Mouse (Mus musculus): Measurements from ENCODE around the gene Gcnt7.

The Gcnt7 gene

DNA sequence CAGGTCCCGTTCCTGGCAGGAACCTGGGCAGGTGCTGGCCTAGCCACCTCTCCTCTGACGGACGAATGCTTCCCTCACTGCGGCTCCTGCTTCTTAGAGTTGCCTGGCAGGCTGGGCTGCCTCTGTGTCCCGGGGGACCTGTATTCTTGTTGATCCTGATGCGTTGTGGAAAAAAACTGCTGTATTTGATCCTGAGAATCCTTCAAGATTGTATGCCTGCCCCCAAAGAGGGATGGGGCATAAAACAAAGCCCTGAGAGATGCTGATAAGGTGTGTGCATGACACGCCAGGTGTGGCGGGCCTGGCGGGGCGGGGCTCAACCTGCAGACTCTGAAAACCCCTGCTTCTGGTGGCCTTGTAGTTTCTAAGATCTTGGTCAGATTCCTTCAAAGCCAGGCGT is at the start of gene Gcnt7:
Gcnt7 (minus strand) TSS at position 101 of the 400 bp plus-strand sequence.
- no peak for DNase-seq

DNA sequence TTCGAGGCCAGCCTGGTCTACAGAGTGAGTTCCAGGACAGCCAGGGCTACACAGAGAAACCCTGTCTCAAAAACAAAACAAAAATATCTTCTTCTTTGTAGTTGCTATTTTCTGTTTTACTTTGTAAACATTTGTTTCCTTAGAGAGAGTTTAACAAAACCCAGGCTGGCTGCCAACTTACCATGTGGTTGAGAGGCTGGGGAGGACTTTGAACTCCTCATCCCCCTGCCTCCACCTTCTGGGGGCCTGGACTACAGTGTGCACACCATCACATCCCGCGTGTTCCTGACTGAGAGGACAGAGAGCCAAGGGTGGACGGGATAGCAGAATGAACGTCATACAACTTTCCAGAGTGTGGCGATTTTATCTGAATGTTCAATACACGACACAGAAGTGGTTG is 47.7 kb upstream of the Gcnt7 start:
- no peak for DNase-seq

DNA sequence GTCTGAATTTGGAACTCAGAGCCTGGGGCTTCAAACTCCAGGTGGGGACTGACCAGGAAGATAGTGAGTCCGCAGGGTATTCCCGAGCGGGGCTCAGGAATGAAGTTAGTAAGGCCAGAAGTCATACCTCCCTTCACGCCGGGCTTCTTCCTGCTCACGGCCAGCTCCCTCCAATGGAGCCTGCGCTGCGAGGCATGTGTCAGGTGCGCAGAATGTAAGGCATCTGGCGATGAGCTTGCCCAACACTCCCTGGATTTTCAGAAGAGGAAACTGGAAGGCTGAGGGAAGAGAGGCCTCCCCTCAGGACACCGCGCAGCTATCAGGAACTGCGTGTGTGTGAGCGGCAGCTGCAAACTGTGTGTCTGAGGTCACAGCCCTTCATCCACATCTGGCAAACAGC is 43.8 kb upstream of the Gcnt7 start:
- no peak for DNase-seq

DNA sequence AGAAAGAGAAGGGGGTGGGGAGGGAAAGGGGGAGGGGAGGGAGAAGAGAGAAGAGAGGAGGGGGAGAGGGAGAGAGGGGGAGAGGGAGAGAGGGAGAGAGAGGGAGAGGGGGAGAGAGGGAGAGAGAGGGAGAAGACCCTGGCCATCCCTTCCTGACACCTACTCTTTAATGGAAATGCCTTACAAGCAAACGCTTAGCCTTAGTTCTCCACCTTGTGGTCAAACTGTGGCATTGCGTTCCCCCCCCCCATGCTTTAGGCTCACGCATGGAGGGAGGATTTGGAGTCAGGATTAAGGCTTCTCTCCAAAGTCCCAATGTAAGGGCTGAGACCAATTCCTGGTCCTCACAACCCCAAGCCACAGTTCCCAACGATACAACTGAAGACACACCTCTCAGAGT is 42.9 kb upstream of the Gcnt7 start:
- no peak for DNase-seq

DNA sequence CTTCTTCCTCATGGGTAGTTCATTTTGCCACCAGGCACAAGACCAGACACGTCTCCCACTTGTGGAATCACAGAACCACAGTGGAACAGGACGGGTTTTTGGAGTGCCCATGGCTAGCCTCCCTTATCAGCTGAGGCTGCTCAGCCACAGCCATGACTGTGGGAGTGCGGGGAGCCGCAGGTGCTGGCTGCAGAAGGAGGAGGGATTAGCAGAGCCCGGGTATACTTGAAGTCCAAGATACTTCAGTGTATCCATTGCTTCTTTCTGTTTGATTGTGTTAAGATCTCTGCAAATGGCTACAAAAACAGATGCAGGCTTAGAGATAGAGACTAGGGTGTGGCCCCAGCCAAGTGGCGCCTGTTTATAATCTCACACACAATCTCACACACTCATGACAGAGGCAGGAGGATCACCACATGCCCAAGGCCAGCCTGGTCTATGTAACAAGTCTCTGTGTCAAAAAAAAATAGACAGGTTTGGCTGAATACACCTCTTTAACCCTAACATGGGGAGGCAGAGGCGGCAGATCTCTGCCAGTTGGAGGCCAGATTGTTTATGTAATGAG is 42.4 kb upstream of the Gcnt7 start:
- no peak for DNase-seq

DNA sequence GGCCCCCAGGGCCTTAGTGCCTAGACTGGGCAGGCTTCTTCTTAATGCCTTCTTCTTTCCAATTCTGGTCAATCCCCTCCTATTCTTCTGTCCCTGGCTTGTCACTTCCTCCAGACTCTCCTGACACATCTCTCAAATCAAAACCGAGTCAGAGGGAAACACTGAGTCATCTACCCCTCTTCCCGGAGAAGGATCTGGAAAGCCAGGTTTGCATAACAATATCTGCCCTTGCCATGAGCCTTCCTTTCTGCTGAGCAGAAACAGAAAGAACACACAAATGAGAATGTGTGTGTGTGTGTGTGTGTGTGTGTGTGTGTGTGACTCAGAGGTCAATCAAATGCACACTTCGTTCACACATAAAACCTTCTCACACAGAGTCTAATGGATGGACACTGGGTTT is 40.4 kb upstream of the Gcnt7 start:
- no peak for DNase-seq

DNA sequence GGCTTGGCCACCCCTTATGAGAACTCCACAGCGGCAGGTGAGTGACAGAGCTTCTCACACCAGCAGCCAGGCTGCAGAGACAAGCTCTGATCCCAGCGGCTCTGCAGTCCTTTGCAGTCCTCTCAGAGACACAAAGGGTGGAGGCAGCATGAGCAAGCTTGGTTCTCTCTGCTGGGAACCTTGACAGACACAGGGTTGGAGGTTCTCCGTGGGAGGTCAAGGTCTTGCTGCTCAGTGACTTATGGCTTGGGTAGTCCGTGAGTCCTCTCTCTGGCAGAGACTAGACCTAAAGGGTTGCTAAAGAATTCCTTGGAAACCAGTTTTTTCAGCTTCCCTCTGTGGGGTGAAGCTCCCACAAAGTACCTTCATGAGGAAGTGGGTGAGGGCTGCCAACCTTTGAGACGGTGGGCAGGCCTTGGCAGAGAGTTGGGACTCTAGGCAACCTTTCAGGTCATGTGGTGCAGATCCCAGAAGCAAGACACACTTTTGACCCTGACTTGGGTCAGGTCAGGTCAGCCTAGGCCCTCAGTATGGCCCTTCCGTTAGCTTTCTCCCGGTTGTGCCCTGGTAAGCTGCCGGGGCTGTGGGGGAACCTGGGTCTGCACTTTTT is 38.4 kb upstream of the Gcnt7 start:
- DNase-seq, result no peak

DNA sequence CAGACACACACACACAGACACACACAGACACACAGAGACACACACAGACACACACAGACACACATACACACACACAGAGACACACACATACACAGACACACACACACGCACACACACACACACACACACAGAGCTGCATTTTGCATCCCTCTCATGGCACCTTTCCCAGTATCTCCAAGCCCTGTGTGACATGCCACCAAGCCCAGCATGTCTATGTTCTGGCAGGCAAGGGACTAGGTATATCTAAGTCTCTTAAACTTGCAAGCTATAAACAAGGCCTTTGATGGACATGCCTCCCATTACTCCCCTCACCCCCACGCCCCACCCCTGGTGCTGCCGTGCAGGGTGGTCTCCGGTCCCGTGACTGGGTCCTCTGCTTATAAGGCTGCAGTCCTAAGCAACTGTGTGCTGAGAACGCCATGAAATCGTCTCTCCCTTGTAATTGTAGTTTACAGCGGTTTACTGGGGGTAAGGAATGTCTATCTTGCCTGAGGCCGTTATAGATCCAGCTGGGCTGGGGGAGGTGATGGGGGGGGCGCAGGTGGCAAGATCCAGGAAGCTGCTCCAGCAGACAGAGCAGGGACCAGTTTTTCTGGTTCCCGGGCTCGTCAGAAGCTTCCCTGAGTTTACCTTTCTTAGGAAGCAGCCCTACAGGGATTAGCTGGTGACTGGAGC is 26.4 kb upstream of the Gcnt7 start:
- DNase-seq, result no peak

DNA sequence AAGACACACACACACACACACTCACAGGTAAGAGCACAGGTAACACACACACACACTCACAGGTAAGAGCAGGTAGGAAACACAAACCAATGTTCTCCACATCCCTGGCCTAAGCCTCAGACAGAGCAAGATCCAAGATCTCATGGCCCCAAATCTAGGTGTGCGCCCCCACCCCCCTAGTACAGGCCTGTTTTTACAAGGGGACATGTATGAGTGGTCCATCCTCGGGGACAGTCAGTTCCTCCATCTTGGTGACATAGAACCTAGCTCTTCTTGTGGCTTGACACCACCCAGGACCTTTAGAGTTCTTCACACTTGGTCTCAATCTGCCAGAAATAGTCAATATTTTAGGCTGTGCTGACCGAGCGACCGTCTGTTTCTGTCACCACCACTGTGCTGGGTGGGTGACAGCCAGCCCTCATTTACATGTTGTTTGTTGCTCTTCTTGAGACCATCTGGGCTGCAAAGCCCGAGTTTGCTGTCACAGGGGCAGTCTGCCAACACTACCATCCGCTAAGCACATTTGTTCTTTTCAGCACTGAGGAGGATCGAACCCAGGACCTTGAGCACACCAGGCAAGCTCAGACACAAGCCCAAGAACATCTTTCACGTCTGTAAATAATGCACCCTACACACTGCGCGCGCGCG is 25.5 kb upstream of the Gcnt7 start:
- DNase-seq, result no peak

DNA sequence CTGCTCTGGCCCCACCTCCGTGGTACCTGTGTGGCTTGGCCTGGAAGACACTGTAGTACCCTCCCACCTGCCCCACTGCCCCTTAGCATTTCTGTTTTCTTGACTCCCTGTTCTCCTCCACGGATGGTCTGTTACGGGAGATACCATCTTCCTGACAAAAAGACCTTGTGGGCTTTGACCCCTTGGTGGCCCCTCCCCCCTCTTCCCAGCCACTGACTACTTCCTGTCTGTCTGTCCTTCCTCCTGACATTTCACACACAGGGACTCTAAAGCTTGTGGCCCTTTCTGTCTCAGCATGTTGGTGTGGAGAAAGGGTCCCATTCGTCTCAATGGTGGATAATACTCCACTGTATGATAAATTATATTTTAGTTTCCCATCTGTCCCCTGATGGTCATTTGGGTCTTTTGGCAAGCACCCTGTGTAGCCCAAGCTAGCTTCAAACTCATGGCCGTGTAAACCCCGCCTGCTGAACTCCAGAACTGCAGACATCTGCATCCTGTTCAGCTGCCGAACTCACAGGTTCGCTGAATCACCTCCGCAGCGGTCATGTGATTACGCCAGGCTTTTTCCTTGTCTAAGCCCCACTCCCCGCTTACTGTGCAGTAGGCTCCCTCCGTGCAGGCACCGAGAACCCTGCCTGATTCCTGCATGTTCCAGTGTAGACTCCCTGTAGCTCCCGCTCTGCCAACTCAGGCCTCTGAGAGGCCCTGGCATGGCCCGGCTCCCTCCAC is 23.4 kb upstream of the Gcnt7 start:
- DNase-seq, result peak; percentile 30 to 45

DNA sequence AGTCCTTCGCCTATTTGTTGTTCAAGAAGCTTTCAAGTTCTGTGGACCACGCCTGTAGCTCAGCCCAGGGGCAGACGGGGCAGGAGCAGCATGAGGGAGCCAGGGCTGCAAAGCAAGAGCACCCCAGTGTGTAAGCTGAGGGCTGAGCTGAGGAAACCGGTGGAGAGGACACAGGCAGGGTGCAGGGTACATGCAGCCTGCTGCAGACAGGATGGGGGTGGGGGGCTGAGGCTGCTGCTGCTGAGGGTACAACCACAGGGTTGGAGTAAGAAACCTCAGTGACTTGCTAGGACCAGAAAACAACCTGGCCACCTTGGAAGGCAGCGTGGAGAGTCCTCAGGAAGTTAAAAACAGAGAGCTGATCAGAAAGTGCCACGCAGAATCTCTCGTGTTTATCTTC is 21.9 kb upstream of the Gcnt7 start:
- DNase-seq, result peak in 1 of 2 experiments; percentile 22

DNA sequence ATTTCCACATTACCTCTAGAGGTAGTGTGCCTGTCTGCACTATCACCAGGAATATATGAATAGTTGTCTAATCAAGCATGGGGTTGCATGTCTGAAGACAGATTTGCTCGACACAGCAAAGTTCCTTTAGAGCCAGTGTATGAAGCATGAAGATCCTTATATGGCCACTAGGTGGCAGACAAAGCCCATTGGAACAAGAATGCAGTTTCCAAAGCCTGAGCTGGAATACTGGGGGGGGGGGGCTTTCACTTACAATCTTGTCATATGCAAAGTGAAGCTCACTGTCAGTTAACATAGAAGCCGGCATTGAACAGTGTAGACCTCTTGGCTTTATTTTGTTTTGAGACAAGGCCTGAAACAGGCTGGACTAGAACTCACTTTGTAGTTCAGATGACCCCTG is 19.5 kb upstream of the Gcnt7 start:
- DNase-seq, result no peak

DNA sequence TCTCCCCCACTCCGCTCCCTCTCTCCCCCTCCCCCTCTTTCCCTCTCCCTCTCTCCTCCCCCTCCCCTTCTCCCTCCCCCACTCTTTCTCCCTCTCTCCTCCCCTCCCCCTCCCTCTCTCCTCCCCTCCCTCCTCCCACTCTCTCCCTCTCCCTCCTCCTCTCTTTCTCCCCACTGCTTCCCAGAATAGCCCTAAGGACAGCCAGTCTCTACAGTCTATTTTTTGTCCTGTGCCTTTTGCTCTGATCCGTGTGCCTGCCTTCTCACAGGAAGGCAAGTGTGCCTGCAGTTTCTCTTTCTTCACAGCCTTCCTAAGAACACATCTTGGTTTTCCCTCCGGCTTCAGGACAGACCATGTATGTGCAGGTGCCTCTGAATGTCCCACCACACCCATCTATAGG is 19.0 kb upstream of the Gcnt7 start:
- no peak for DNase-seq

DNA sequence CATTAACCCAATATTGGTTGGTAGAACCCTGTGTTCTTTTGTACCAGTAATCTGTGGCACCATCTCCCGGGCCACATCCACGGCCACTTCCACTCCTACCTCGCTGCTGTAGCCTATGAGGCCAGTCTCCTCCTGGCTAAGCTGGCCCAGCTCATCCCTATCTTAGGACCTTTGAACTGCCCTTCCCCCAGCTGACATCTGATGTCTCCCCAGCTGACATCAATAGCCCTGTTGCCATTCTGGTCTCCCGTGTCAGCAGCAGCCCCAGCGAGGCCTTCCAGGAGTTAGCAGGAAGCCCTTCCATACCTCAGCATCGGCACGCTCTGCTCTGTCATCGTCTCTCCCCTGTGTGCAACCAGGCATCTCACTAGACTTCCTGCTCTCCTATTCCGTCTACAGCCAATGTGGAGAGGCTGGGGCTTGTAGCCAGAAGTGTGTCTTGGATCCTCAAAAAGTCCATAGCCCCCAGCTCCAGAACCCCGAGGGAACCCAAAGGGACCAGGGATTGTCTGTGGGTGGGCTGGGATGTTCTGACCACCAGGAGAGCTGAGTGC is 18.4 kb upstream of the Gcnt7 start:
- DNase-seq, result no peak

DNA sequence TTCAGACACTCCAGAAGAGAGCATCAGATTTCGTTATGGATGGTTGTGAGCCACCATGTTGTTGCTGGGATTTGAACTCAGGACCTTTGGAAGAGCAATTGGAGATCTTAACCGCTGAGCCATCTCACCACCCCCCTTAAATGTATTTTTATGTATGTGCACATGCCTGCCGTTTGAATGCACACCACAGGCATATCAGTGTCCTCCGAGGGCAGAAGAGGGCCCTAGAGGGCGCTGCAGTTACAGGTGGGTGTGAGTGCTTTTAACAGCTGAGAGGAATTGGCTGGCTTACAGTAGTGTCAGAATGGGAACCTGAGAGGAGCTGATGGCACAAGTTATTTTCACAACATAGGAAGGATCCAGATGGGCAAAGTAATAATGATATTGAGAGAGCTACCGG is 16.6 kb upstream of the Gcnt7 start:
- peak in 1 of 2 experiments; percentile 29 for DNase-seq

DNA sequence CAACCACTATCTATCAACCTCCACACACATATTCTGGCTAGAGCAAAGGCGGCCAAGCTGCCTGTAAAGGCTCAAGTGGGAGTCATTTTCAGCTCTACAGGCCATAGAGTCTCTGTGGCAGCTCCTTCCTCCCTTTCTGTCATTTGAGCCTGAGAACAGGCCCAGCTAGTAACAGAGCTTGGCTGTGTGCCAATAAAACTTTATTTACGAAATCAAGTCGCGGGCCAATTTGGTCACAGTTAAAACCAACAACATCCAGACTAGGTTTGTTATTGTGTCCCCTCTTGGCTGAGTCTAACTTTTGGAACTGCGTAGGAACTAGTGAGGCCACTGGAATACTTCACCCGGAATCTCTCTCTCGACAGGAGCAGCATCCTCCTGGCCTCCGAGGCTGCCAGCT is 15.2 kb upstream of the Gcnt7 start:
- no peak for DNase-seq

DNA sequence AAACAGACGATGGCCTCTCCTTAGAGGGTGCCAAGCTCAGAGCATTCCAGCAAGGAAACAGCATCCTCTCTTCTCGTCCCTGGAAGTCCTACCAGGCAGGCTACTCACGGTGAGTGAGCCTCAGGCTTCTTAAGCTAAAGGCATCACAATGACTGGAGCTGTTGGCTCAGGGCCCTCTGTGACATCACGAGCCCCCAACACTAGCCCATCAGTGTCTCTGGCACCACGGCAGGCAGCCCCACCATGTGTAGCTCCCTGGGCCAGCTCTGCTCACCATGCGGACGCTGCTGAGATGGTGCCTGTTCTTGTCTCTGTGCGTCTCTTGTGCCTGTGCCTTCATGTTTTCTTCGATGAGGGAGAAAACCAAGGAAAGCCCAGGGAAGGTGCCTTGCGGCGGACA is 13.9 kb upstream of the Gcnt7 start, which contains the start of gene Fam209:
Fam209 (plus strand) TSS at position 203 of the 400 bp plus-strand sequence.
- DNase-seq, result no peak

DNA sequence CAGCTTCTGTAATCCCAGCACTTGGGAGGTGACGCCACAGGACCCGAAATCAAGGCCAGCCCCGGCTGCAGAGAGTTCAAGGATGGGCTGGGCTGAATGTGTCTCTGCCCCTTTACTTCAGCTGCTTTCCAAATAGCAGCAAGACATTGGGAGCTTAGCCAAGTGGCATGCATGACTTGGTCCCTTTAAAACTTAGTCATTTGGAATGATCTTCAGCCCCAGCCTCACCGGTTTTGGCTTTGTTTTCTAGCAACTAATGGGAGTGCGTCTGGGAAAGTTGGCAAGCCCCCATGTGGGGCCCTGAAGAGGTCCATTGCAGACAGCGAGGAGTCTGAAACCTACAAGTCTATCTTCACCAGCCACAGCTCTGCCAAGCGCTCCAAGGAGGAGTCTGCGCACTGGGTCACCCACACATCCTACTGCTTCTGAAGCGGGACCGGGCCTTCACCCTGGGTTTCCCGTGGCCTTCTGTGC is 10.0 kb upstream of the Gcnt7 start:
- DNase-seq, result no peak

DNA sequence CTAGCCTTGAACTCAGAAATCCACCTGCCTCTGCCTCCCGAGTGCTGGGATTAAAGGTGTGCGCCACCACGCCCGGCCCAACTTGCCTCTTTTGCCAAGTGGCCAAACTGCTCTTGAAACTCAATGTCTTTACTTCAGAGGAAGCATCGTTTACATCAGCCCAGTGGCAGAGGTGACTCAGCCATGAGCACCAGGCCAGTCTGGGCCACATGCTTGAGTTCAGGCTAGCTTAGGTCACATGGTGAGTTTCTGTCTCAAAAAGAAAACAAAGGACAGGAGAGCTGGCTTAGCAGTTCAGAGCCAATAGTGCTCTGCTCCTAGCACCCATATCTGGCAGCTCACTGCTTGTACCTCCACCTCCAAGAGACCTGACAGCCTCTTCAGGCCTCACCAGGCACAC is 8.8 kb upstream of the Gcnt7 start:
- no peak for DNase-seq

DNA sequence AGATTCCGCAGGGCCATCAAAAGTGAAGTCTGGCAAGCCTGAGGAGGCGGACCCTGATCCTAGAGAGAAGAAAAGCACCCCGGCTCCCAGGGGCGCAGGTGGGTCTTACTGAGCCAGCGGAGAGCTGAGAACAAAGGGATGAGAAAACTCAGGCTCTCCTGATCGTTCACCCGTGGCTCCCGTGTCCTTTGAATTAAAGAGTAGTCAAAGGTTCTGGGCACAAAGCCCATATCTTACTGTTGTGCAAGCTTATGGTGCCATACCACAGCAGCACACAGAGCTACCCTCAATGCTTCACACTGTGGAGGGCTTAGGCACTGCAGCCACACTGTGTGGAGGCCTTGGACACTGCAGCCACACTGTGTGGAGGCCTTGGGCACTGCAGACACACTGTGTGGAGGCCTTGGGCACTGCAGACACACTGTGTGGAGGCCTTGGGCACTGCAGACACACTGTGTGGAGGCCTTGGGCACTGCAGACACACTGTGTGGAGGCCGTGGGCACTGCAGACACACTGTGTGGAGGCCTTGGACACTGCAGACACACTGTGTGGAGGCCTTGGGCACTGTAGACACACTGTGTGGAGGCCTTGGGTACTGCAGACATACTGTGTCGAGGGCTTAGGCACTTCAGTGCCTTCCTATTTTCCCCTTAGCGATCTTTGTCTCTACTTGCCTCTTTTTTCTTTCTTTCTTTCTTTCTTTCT is 8.2 kb upstream of the Gcnt7 start:
- DNase-seq, result no peak

DNA sequence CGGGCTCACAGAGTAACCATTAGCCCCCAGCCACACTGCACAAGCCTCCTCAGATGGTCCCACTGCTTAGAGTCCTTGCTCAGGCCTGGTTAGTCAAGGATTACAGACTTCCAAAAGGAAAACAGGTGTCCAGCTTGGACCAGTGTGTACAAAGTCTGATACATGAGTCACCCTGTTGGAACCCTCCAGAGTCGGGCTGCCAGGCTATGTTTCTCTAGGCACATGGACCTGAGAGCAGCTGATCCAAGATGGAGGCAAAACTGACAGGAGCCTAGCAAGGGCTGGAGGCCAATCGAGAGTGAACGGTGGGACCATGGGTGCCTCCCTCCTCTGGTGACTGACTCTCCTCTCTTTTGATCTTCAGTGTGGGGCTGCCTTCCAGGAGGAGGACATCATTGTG is 4.4 kb upstream of the Gcnt7 start:
- no peak for DNase-seq

DNA sequence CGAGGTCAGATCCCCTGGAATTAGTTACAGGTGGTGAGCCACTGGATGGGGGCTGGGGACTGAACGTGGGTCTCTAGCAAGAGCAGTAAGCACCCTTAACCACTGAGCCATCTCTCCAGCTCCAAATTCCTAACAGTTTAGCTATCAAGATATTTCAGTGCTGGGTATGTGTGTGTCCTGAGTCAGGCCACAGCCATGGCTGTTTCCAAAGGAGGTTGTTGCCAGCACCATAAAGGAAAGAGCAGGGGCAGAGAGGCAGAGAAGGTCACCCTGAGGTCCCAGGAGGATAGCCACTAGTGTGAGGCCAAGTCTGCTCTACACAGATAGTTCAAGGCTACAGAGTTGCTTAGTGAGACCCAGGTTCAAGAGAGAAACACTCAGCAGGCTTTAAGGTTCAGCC is 2.3 kb upstream of the Gcnt7 start:
- no peak for DNase-seq

All from thymus, adult 18-20 months (tissue).